Mouse (Mus musculus) small intestine, adult 2 months (tissue): ENCODE results near the gene Ano1. TPM values are rescaled to one million over a fixed set of nuclear protein-coding genes. Genes with fewer than 3 reads are reported as not detected.

ENCODE experiments used
- H3K27ac ChIP-seq: fragments of 200-500 bp; 2 replicates; pipeline ENCODE4 v1.5.1; 2012; ENCODE audit warnings: low read depth, low read length, control low read depth, inconsistent platforms; ENCODE audit not compliant: insufficient read depth
- H3K27me3 ChIP-seq: fragments of 200-500 bp; 2 replicates; pipeline ENCODE4 v1.6.1; 2012; ENCODE audit warnings: mild to moderate bottlenecking, moderate library complexity, low read length, inconsistent platforms; ENCODE audit not compliant: control insufficient read depth, insufficient read depth
- H3K36me3 ChIP-seq: fragments of 200-500 bp; 2 replicates; pipeline ENCODE4 v1.6.1; 2012; ENCODE audit warnings: mild to moderate bottlenecking, low read length, control low read depth, inconsistent platforms; ENCODE audit not compliant: control insufficient read depth, insufficient read depth
- H3K4me1 ChIP-seq: fragments of 200-500 bp; 2 replicates; pipeline ENCODE4 v1.6.1; 2012; ENCODE audit warnings: low read length, inconsistent platforms, mixed read lengths; ENCODE audit not compliant: control insufficient read depth, insufficient read depth, insufficient read length
- H3K4me3 ChIP-seq: fragments of 200-500 bp; 2 replicates; pipeline ENCODE4 v1.5.1; 2012; ENCODE audit warnings: low read depth, mild to moderate bottlenecking, control low read depth, inconsistent platforms, low read length, moderate library complexity
- CTCF ChIP-seq: fragments of 200-500 bp; IDR thresholded peaks from 2 replicates; pipeline ENCODE4 v1.5.1; 2012; ENCODE audit warnings: low read depth, mild to moderate bottlenecking, control low read depth, inconsistent platforms, low read length, moderate library complexity, mixed read lengths; ENCODE audit not compliant: insufficient replicate concordance, insufficient read length; ENCODE audit errors: extremely low read depth
- POLR2A ChIP-seq: fragments of 200-500 bp; IDR thresholded peaks from 2 replicates; pipeline ENCODE4 v1.6.1; 2012; ENCODE audit warnings: low read depth, mild to moderate bottlenecking, control low read depth, inconsistent platforms, low read length, moderate library complexity
- WGBS: fragments of 180-500 bp; shearing (Covaris S2); methylation state at CpG from one replicate; pipeline ENCODE4 v1.1.7; 2018; 5-methylcytosine and 5-hydroxymethylcytosine counted together
- polyA plus RNA-seq: library from polyadenylated mRNA; depleted of rRNA; stranded (reverse); fragments of >200 nt; gene quantifications from 2 replicates; pipeline ENCODE4 v1.2.3, GENCODE M21; 2012

Ano1 gene
- polyA plus RNA-seq, 1 experiment: 8.9 TPM

GRCm38 (mm10) chr7:144615343-144615742, 136.4 kb downstream of the Ano1 start:
- Histone ChIP-seq H3K36me3 (no peaks in the 10 kb centered on the region), H3K4me3 (no peak overlapping the region), H3K4me1 (peaks cover 31% of the 10 kb centered on the region), H3K27ac (no peak overlapping the region), H3K27me3 (no peaks in the 10 kb centered on the region)
- TF ChIP-seq CTCF (no peak), POLR2A (no peak)
- 80% methylated on average over 6 of the region's 6 CpGs for WGBS

- Histone ChIP-seq H3K4me1 (peaks cover 31% of the 10 kb centered on the region), H3K36me3 (no peaks in the 10 kb centered on the region), H3K4me3 (no peak overlapping the region), H3K27ac (peak overlapping the region; percentile 80), H3K27me3 (no peaks in the 10 kb centered on the region)
- TF ChIP-seq POLR2A (no peak), CTCF (no peak)
- WGBS: 34% methylated on average over 4 of the region's 4 CpGs
Measured at GRCm38 (mm10) chr7:144612829-144613228, 138.9 kb downstream of the Ano1 start.

GRCm38 (mm10) chr7:144612351-144612750, 139.4 kb downstream of the Ano1 start:
- Histone ChIP-seq H3K4me3 (no peak overlapping the region), H3K27ac (peak overlapping the region; percentile 80), H3K4me1 (peaks cover 31% of the 10 kb centered on the region), H3K36me3 (no peaks in the 10 kb centered on the region), H3K27me3 (no peaks in the 10 kb centered on the region)
- no peak for TF ChIP-seq POLR2A
- TF ChIP-seq CTCF: no peak
- WGBS: 24% methylated on average over 4 of the region's 4 CpGs

- 60% methylated on average over 16 of the region's 16 CpGs for WGBS
- H3K4me3 ChIP-seq: no peak overlapping the region
- peak overlapping the region; percentile 67; the same call in 1 of the 2 replicates for H3K27ac ChIP-seq
- TF ChIP-seq POLR2A: no peak
- no peak for TF ChIP-seq CTCF
- no peaks in the 10 kb centered on the region for H3K27me3 ChIP-seq
- H3K4me1 ChIP-seq: peaks cover 31% of the 10 kb centered on the region
- H3K36me3 ChIP-seq: no peaks in the 10 kb centered on the region
Measured at GRCm38 (mm10) chr7:144611595-144611994, 140.2 kb downstream of the Ano1 start.

- peaks cover 45% of the 10 kb centered on the region for H3K4me1 ChIP-seq
- no peaks in the 10 kb centered on the region for H3K27me3 ChIP-seq
Measured at GRCm38 (mm10) chr7:144609568-144609967, 142.2 kb downstream of the Ano1 start.

GRCm38 (mm10) chr7:144607862-144608261, 143.9 kb downstream of the Ano1 start:
- Histone ChIP-seq H3K27me3 (no peaks in the 10 kb centered on the region), H3K27ac (no peak overlapping the region), H3K4me1 (peaks cover 33% of the 10 kb centered on the region), H3K4me3 (no peak overlapping the region), H3K36me3 (no peaks in the 10 kb centered on the region)
- 90% methylated on average over 15 of the region's 15 CpGs for WGBS
- TF ChIP-seq POLR2A (no peak), CTCF (no peak)

More at GRCm38 (mm10) chr7:144609568-144609967, 142.2 kb downstream of the Ano1 start:
- TF ChIP-seq POLR2A: no peak
- TF ChIP-seq CTCF: no peak
- H3K36me3 ChIP-seq: no peaks in the 10 kb centered on the region
- no peak overlapping the region for H3K27ac ChIP-seq
- 87% methylated on average over 7 of the region's 7 CpGs for WGBS
- no peak overlapping the region for H3K4me3 ChIP-seq

- Histone ChIP-seq H3K27me3 (no peaks in the 10 kb centered on the region), H3K4me3 (no peak overlapping the region), H3K27ac (0 out of 2 replicates have a peak overlapping the region, but pooled peaks have one; percentile 9), H3K36me3 (no peaks in the 10 kb centered on the region), H3K4me1 (peaks cover 16% of the 10 kb centered on the region; the same call in 1 of the 2 replicates)
- TF ChIP-seq POLR2A: no peak
- TF ChIP-seq CTCF: no peak
- 16% methylated on average over 4 of the region's 4 CpGs for WGBS
Measured at GRCm38 (mm10) chr7:144604735-144605134, 147.0 kb downstream of the Ano1 start.
